Mouse (Mus musculus): Measurements from ENCODE around the gene Klk8.

- TF ChIP-seq CTCF (IDR thresholded peaks at IDR 0.05; ENCODE audit: low read depth): peak; percentile 57
- TF ChIP-seq EP300 (optimal IDR thresholded peaks at IDR 0.05): no peak
These were observed 8.1 kb upstream of the Klk8 start for GRCm38 (mm10) chr7:43789295-43789694.

Data from stomach, postnatal 0 days (tissue).